Mouse (Mus musculus): ENCODE data around the gene Syt14. TPM values are rescaled to one million over a fixed set of nuclear protein-coding genes. Genes with fewer than 3 reads are reported as not detected.

The Syt14 gene
- total and polyA plus RNA-seq, 3 experiments, result not detected

GRCm38 (mm10) chr1:193000908-193001307 lies 34.7 kb downstream of the Syt14 start:
- Histone ChIP-seq H3K79me2 (replicated peaks; ENCODE audit: control insufficient read depth, extremely low read depth, insufficient read depth, poor library complexity, severe bottlenecking) (no peaks in the 10 kb centered on the region), H3K4me2 (ENCODE audit: insufficient read depth, low read depth, poor library complexity, severe bottlenecking) (no peak overlapping the region), H3K27ac (ENCODE audit: insufficient read depth, low read depth) (no peak overlapping the region), H3K9me3 (replicated peaks; ENCODE audit: low read length) (no peaks in the 10 kb centered on the region), H3K9ac (ENCODE audit: insufficient read depth, low read depth) (no peak overlapping the region), H3K27me3 (replicated peaks) (no peaks in the 10 kb centered on the region), H3K36me3 (replicated peaks in 1 of 2; ENCODE audit: control insufficient read depth in 1 of 2, insufficient read depth in 1 of 2, low read length in 1 of 2) (no peaks in the 10 kb centered on the region), H3K4me3 (replicated peaks in 1 of 3; ENCODE audit: low read depth in 2 of 3, low read length in 2 of 3, poor library complexity in 1 of 3) (no peak overlapping the region), H3K4me1 (ENCODE audit: control insufficient read depth in 1 of 2, insufficient read depth in 2 of 2) (no peaks in the 10 kb centered on the region)
- in situ Hi-C loops (cut with MboI; ENCODE audit: low pct_ligation_motif_present, low pct_unique_long_range_greater_than_20kb, low sequenced_read_pairs), result loop anchor here (10.0 kb wide), 1 partner anchor 204 kb away; the partner anchor contains the start of genes Lamb3 and Traf3ip3
- TF ChIP-seq SMC3 (IDR thresholded peaks at IDR 0.05; ENCODE audit: low read depth, low read length) (peak; percentile 59), CTCF (conservative IDR thresholded peaks at IDR 0.05 in 1 of 2, IDR thresholded peaks at IDR 0.05 in 1 of 2; ENCODE audit: low read depth in 2 of 2, low read length in 2 of 2) (peak in 1 of 2 experiments; percentile 78; a peak in 2 of 4 replicates), CHD1 (IDR thresholded peaks at IDR 0.05; ENCODE audit: low read depth, low read length) (no peak), BHLHE40 (IDR thresholded peaks at IDR 0.05; ENCODE audit: low read depth, low read length) (no peak), RAD21 (IDR thresholded peaks at IDR 0.05; ENCODE audit: low read depth, low read length) (peak; percentile 82), ETS1 (conservative IDR thresholded peaks at IDR 0.05; ENCODE audit: low read depth, low read length) (no peak)
- peak; percentile 7 for DNase-seq (ENCODE audit: extremely low read depth)
- dilution Hi-C loops (cut with MboI; ENCODE audit: extremely low pct_ligation_motif_present, extremely low pct_unique_long_range_greater_than_20kb, low sequenced_read_pairs), result no loop called here

GRCm38 (mm10) chr1:192994179-192994873 lies 41.2 kb downstream of the Syt14 start:
- in situ Hi-C loops (cut with MboI; ENCODE audit: low pct_ligation_motif_present, low pct_unique_long_range_greater_than_20kb, low sequenced_read_pairs) (no loop called here), dilution Hi-C loops (cut with MboI; ENCODE audit: extremely low pct_ligation_motif_present, extremely low pct_unique_long_range_greater_than_20kb, low sequenced_read_pairs) (no loop called here)
- no peak for TF ChIP-seq MYC (IDR thresholded peaks at IDR 0.05; ENCODE audit: low read depth, low read length)
- TF ChIP-seq USF2 (conservative IDR thresholded peaks at IDR 0.05; ENCODE audit: low read depth, low read length), result no peak
- TF ChIP-seq JUND (conservative IDR thresholded peaks at IDR 0.05; ENCODE audit: low read depth, low read length), result no peak
- DNase-seq (ENCODE audit: extremely low read depth), result no peak
- H3K9me3 ChIP-seq (replicated peaks; ENCODE audit: low read length), result no peaks in the 10 kb centered on the region
- no peaks in the 10 kb centered on the region for H3K79me2 ChIP-seq (replicated peaks; ENCODE audit: control insufficient read depth, extremely low read depth, insufficient read depth, poor library complexity, severe bottlenecking)
- H3K4me3 ChIP-seq (replicated peaks in 1 of 3; ENCODE audit: low read depth in 2 of 3, low read length in 2 of 3, poor library complexity in 1 of 3), result no peak overlapping the region
- no peak overlapping the region; the same call in 1 of the 2 replicates for H3K27ac ChIP-seq (ENCODE audit: insufficient read depth, low read depth)
- H3K4me2 ChIP-seq (ENCODE audit: insufficient read depth, low read depth, poor library complexity, severe bottlenecking), result no peak overlapping the region
- no peaks in the 10 kb centered on the region for H3K36me3 ChIP-seq (replicated peaks in 1 of 2; ENCODE audit: control insufficient read depth in 1 of 2, insufficient read depth in 1 of 2, low read length in 1 of 2)
- no peak overlapping the region for H3K9ac ChIP-seq (ENCODE audit: insufficient read depth, low read depth)
- no peaks in the 10 kb centered on the region for H3K4me1 ChIP-seq (ENCODE audit: control insufficient read depth in 1 of 2, insufficient read depth in 2 of 2)
- H3K27me3 ChIP-seq (replicated peaks), result no peaks in the 10 kb centered on the region

- no peak overlapping the region for H3K9ac ChIP-seq (ENCODE audit: insufficient read depth, low read depth)
- no peaks in the 10 kb centered on the region for H3K79me2 ChIP-seq (replicated peaks; ENCODE audit: control insufficient read depth, extremely low read depth, insufficient read depth, poor library complexity, severe bottlenecking)
- no peak overlapping the region for H3K4me3 ChIP-seq (replicated peaks in 1 of 3; ENCODE audit: low read depth in 2 of 3, low read length in 2 of 3, poor library complexity in 1 of 3)
- H3K4me2 ChIP-seq (ENCODE audit: insufficient read depth, low read depth, poor library complexity, severe bottlenecking), result no peak overlapping the region
- H3K27me3 ChIP-seq (replicated peaks), result no peaks in the 10 kb centered on the region
- no peak overlapping the region for H3K27ac ChIP-seq (ENCODE audit: insufficient read depth, low read depth)
- H3K36me3 ChIP-seq (replicated peaks in 1 of 2; ENCODE audit: control insufficient read depth in 1 of 2, insufficient read depth in 1 of 2, low read length in 1 of 2), result no peaks in the 10 kb centered on the region
- no peak for DNase-seq (ENCODE audit: extremely low read depth)
- dilution Hi-C loops (cut with MboI; ENCODE audit: extremely low pct_ligation_motif_present, extremely low pct_unique_long_range_greater_than_20kb, low sequenced_read_pairs) (no loop called here), in situ Hi-C loops (cut with MboI; ENCODE audit: low pct_ligation_motif_present, low pct_unique_long_range_greater_than_20kb, low sequenced_read_pairs) (no loop called here)
- no peaks in the 10 kb centered on the region for H3K4me1 ChIP-seq (ENCODE audit: control insufficient read depth in 1 of 2, insufficient read depth in 2 of 2)
- no peaks in the 10 kb centered on the region for H3K9me3 ChIP-seq (replicated peaks; ENCODE audit: low read length)
- TF ChIP-seq POLR2AphosphoS2 (IDR thresholded peaks at IDR 0.05; ENCODE audit: low read depth, low read length), result no peak
- no peak for TF ChIP-seq GABPA (IDR thresholded peaks at IDR 0.05; ENCODE audit: insufficient replicate concordance, low read depth, low read length)
- no peak for TF ChIP-seq MAZ (IDR thresholded peaks at IDR 0.05; ENCODE audit: low read depth, low read length)
- no peak for TF ChIP-seq CTCF (conservative IDR thresholded peaks at IDR 0.05 in 1 of 2, IDR thresholded peaks at IDR 0.05 in 1 of 2; ENCODE audit: low read depth in 2 of 2, low read length in 2 of 2)
- no peak for TF ChIP-seq ZC3H11A (IDR thresholded peaks at IDR 0.05; ENCODE audit: low read depth, low read length)
- TF ChIP-seq MYC (IDR thresholded peaks at IDR 0.05; ENCODE audit: low read depth, low read length), result no peak
- TF ChIP-seq PAX5 (IDR thresholded peaks at IDR 0.05; ENCODE audit: low read length), result no peak
These were observed 42.1 kb downstream of the Syt14 start for GRCm38 (mm10) chr1:192993491-192993890.
